Mouse (Mus musculus): ENCODE measurements at regions not wholly inside any gene's neighbourhood (a gene's known extent, or its start where the extent isn't known, plus 50 kb on each side); places are given as distances from the start of the nearest gene placed in this dataset.

- TF ChIP-seq CTCF (conservative IDR thresholded peaks at IDR 0.05; ENCODE audit: low read length), result peak; percentile 31
- no peak for TF ChIP-seq POU5F1 (IDR thresholded peaks at IDR 0.05; ENCODE audit: borderline replicate concordance, low read length)
Measured at GRCm38 (mm10) chr19:55998454-55999180, 257.0 kb downstream of the Tcf7l2 start.

All from E14TG2a.4 (cell line).